Mouse (Mus musculus): ENCODE data around the gene Kifc3. TPM values are rescaled to one million over a fixed set of nuclear protein-coding genes. Genes with fewer than 3 reads are reported as not detected.

Kifc3 gene
- polyA plus RNA-seq, 1 experiment from 2014 or later, result 20.7 TPM

- 60% methylated on average over 3 of the region's 3 CpGs for WGBS
- Histone ChIP-seq H3K36me3 (ENCODE audit: insufficient read depth) (no peaks in the 10 kb centered on the region), H3K27ac (ENCODE audit: low read depth) (no peak overlapping the region), H3K4me3 (ENCODE audit: low read depth, low read length) (no peak overlapping the region), H3K9me3 (ENCODE audit: low read depth, low read length) (no peaks in the 10 kb centered on the region), H3K27me3 (ENCODE audit: insufficient read depth, low read length) (no peaks in the 10 kb centered on the region), H3K4me1 (ENCODE audit: insufficient read depth) (0 out of 2 replicates have a peak, but pooled peaks cover 3% of the 10 kb centered on the region), H3K9ac (no peak overlapping the region), H3K4me2 (no peak overlapping the region)
- DNase-seq (no peak), ATAC-seq (ENCODE audit: insufficient read depth) (no peak)
- no peak for TF ChIP-seq CTCF (IDR thresholded peaks at IDR 0.05; ENCODE audit: low read depth)
Measured at GRCm38 (mm10) chr8:95157145-95157544, 45.5 kb downstream of the Kifc3 start.

GRCm38 (mm10) chr8:95156108-95156507 lies 46.5 kb downstream of the Kifc3 start:
- 50% methylated on average over 6 of the region's 6 CpGs for WGBS
- no peak for ATAC-seq (ENCODE audit: insufficient read depth)
- TF ChIP-seq CTCF (IDR thresholded peaks at IDR 0.05; ENCODE audit: low read depth), result no peak

GRCm38 (mm10) chr8:95155361-95155760 lies 47.3 kb downstream of the Kifc3 start:
- H3K9me3 ChIP-seq (ENCODE audit: low read depth, low read length), result no peaks in the 10 kb centered on the region
- no peak for DNase-seq

More at GRCm38 (mm10) chr8:95156108-95156507, 46.5 kb downstream of the Kifc3 start:
- Histone ChIP-seq H3K4me2 (no peak overlapping the region), H3K9ac (no peak overlapping the region), H3K27me3 (ENCODE audit: insufficient read depth, low read length) (no peaks in the 10 kb centered on the region), H3K4me1 (ENCODE audit: insufficient read depth) (0 out of 2 replicates have a peak, but pooled peaks cover 3% of the 10 kb centered on the region), H3K27ac (ENCODE audit: low read depth) (no peak overlapping the region), H3K9me3 (ENCODE audit: low read depth, low read length) (no peaks in the 10 kb centered on the region), H3K4me3 (ENCODE audit: low read depth, low read length) (no peak overlapping the region), H3K36me3 (ENCODE audit: insufficient read depth) (no peaks in the 10 kb centered on the region)
- DNase-seq, result no peak

GRCm38 (mm10) chr8:95154654-95155053 lies 48.0 kb downstream of the Kifc3 start:
- no peak for TF ChIP-seq CTCF (IDR thresholded peaks at IDR 0.05; ENCODE audit: low read depth)
- no peaks in the 10 kb centered on the region for H3K36me3 ChIP-seq (ENCODE audit: insufficient read depth)
- peak; percentile 19 for DNase-seq
- H3K4me2 ChIP-seq, result no peak overlapping the region
- WGBS, result 31% methylated on average over 6 of the region's 6 CpGs
- 0 out of 2 replicates have a peak, but pooled peaks cover 3% of the 10 kb centered on the region for H3K4me1 ChIP-seq (ENCODE audit: insufficient read depth)
- H3K4me3 ChIP-seq (ENCODE audit: low read depth, low read length), result no peak overlapping the region
- no peak overlapping the region for H3K27ac ChIP-seq (ENCODE audit: low read depth)
- H3K9me3 ChIP-seq (ENCODE audit: low read depth, low read length), result no peaks in the 10 kb centered on the region
- 0 out of 2 replicates have a peak, but pooled peaks have one; percentile 38 for ATAC-seq (ENCODE audit: insufficient read depth)
- no peaks in the 10 kb centered on the region for H3K27me3 ChIP-seq (ENCODE audit: insufficient read depth, low read length)
- no peak overlapping the region for H3K9ac ChIP-seq

More at GRCm38 (mm10) chr8:95155361-95155760, 47.3 kb downstream of the Kifc3 start:
- no peak overlapping the region for H3K4me2 ChIP-seq
- H3K9ac ChIP-seq, result no peak overlapping the region
- WGBS, result 84% methylated on average over 5 of the region's 5 CpGs
- H3K36me3 ChIP-seq (ENCODE audit: insufficient read depth), result no peaks in the 10 kb centered on the region
- H3K4me1 ChIP-seq (ENCODE audit: insufficient read depth), result 0 out of 2 replicates have a peak, but pooled peaks cover 3% of the 10 kb centered on the region
- no peak overlapping the region for H3K4me3 ChIP-seq (ENCODE audit: low read depth, low read length)
- no peak for TF ChIP-seq CTCF (IDR thresholded peaks at IDR 0.05; ENCODE audit: low read depth)
- no peaks in the 10 kb centered on the region for H3K27me3 ChIP-seq (ENCODE audit: insufficient read depth, low read length)
- ATAC-seq (ENCODE audit: insufficient read depth), result no peak
- H3K27ac ChIP-seq (ENCODE audit: low read depth), result no peak overlapping the region

- Histone ChIP-seq H3K27ac (ENCODE audit: low read depth) (no peak overlapping the region), H3K4me1 (ENCODE audit: insufficient read depth) (0 out of 2 replicates have a peak, but pooled peaks cover 3% of the 10 kb centered on the region)
Measured at GRCm38 (mm10) chr8:95154056-95154455, 48.6 kb downstream of the Kifc3 start.

GRCm38 (mm10) chr8:95150608-95151007 lies 52.0 kb downstream of the Kifc3 start:
- 53% methylated on average over 3 of the region's 3 CpGs for WGBS
- Histone ChIP-seq H3K4me1 (ENCODE audit: insufficient read depth) (0 out of 2 replicates have a peak, but pooled peaks cover 3% of the 10 kb centered on the region), H3K9me3 (ENCODE audit: low read depth, low read length) (no peaks in the 10 kb centered on the region), H3K36me3 (ENCODE audit: insufficient read depth) (no peaks in the 10 kb centered on the region), H3K27ac (ENCODE audit: low read depth) (no peak overlapping the region), H3K9ac (no peak overlapping the region), H3K4me2 (no peak overlapping the region), H3K27me3 (ENCODE audit: insufficient read depth, low read length) (no peaks in the 10 kb centered on the region), H3K4me3 (ENCODE audit: low read depth, low read length) (no peak overlapping the region)
- TF ChIP-seq CTCF (IDR thresholded peaks at IDR 0.05; ENCODE audit: low read depth), result no peak
- DNase-seq, result no peak
- no peak for ATAC-seq (ENCODE audit: insufficient read depth)

More at GRCm38 (mm10) chr8:95154056-95154455, 48.6 kb downstream of the Kifc3 start:
- WGBS, result 69% methylated on average over 4 of the region's 4 CpGs
- no peak overlapping the region for H3K4me2 ChIP-seq
- no peak for ATAC-seq (ENCODE audit: insufficient read depth)
- H3K9me3 ChIP-seq (ENCODE audit: low read depth, low read length), result no peaks in the 10 kb centered on the region
- no peaks in the 10 kb centered on the region for H3K27me3 ChIP-seq (ENCODE audit: insufficient read depth, low read length)
- no peak overlapping the region for H3K4me3 ChIP-seq (ENCODE audit: low read depth, low read length)
- H3K36me3 ChIP-seq (ENCODE audit: insufficient read depth), result no peaks in the 10 kb centered on the region
- DNase-seq, result no peak
- no peak for TF ChIP-seq CTCF (IDR thresholded peaks at IDR 0.05; ENCODE audit: low read depth)
- no peak overlapping the region for H3K9ac ChIP-seq

- WGBS, result 38% methylated on average over 10 of the region's 10 CpGs
Measured at GRCm38 (mm10) chr8:95149426-95149825, 53.2 kb downstream of the Kifc3 start.

More at GRCm38 (mm10) chr8:95149426-95149825, 53.2 kb downstream of the Kifc3 start:
- Histone ChIP-seq H3K27ac (ENCODE audit: low read depth) (no peak overlapping the region), H3K36me3 (ENCODE audit: insufficient read depth) (no peaks in the 10 kb centered on the region), H3K9ac (no peak overlapping the region), H3K27me3 (ENCODE audit: insufficient read depth, low read length) (no peaks in the 10 kb centered on the region), H3K4me3 (ENCODE audit: low read depth, low read length) (no peak overlapping the region), H3K4me2 (no peak overlapping the region), H3K4me1 (ENCODE audit: insufficient read depth) (no peaks in the 10 kb centered on the region), H3K9me3 (ENCODE audit: low read depth, low read length) (no peaks in the 10 kb centered on the region)
- ATAC-seq (ENCODE audit: insufficient read depth) (no peak), DNase-seq (no peak)
- no peak for TF ChIP-seq CTCF (IDR thresholded peaks at IDR 0.05; ENCODE audit: low read depth)
